Mouse (Mus musculus) CH12.LX (cell line): ENCODE measurements at regions not wholly inside any gene's neighbourhood (a gene's known extent, or its start where the extent isn't known, plus 50 kb on each side); places are given as distances from the start of the nearest gene placed in this dataset.

Source experiments
- CHD2 ChIP-seq: IDR thresholded peaks from 2 replicates; pipeline ENCODE4 v1.6.1; 2011; ENCODE audit warnings: low read length, improper control_type of control experiment
- CTCF ChIP-seq, 2 experiments: IDR thresholded peaks in 1 of 2; conservative IDR thresholded peaks in 1 of 2; 2 replicates each; pipeline ENCODE4 v1.5.1; 2011 to 2012; ENCODE audit warnings: low read depth in 2 of 2, low read length in 2 of 2, improper control_type of control experiment in 1 of 2, inconsistent platforms in 1 of 2, mild to moderate bottlenecking in 1 of 2, moderate library complexity in 1 of 2
- EP300 ChIP-seq: IDR thresholded peaks from 2 replicates; pipeline ENCODE4 v1.6.1; 2011; ENCODE audit warnings: low read length, improper control_type of control experiment
- KAT2A ChIP-seq: IDR thresholded peaks from 2 replicates; pipeline ENCODE4 v1.6.1; 2012; ENCODE audit warnings: low read length, improper control_type of control experiment, inconsistent platforms; ENCODE audit not compliant: insufficient replicate concordance
- MYC ChIP-seq: IDR thresholded peaks from 2 replicates; pipeline ENCODE4 v1.6.1; 2011; ENCODE audit warnings: low read depth, mild to moderate bottlenecking, improper control_type of control experiment, low read length
- NELFE ChIP-seq: IDR thresholded peaks from 2 replicates; pipeline ENCODE4 v1.6.1; 2011; ENCODE audit warnings: low read depth, low read length, improper control_type of control experiment
- NRF1 ChIP-seq: IDR thresholded peaks from 2 replicates; pipeline ENCODE4 v1.6.1; 2014; ENCODE audit warnings: low read depth, mild to moderate bottlenecking, inconsistent platforms, low read length, improper control_type of control experiment, moderate library complexity
- POLR2A ChIP-seq: IDR thresholded peaks from 2 replicates; pipeline ENCODE4 v1.6.1; 2011; ENCODE audit warnings: low read depth, mild to moderate bottlenecking, improper control_type of control experiment, low read length
- POLR2AphosphoS2 ChIP-seq: IDR thresholded peaks from 2 replicates; pipeline ENCODE4 v1.6.1; 2011; ENCODE audit warnings: low read depth, low read length, improper control_type of control experiment
- RAD21 ChIP-seq: IDR thresholded peaks from 2 replicates; pipeline ENCODE4 v1.6.1; 2011; ENCODE audit warnings: low read depth, mild to moderate bottlenecking, low read length, improper control_type of control experiment, moderate library complexity
- TBP ChIP-seq: conservative IDR thresholded peaks from 2 replicates; pipeline ENCODE4 v1.6.1; 2011; ENCODE audit warnings: low read depth, low read length, improper control_type of control experiment
- USF1 ChIP-seq: IDR thresholded peaks from 2 replicates; pipeline ENCODE4 v1.6.1; 2014; ENCODE audit warnings: low read depth, mild to moderate bottlenecking, inconsistent platforms, low read length, improper control_type of control experiment
- ZC3H11A ChIP-seq: IDR thresholded peaks from 2 replicates; pipeline ENCODE4 v1.6.1; 2012; ENCODE audit warnings: low read depth, mild to moderate bottlenecking, inconsistent platforms, low read length, improper control_type of control experiment
- ZKSCAN1 ChIP-seq: IDR thresholded peaks from 2 replicates; pipeline ENCODE4 v1.6.1; 2012; ENCODE audit warnings: low read depth, inconsistent platforms, low read length, improper control_type of control experiment, borderline replicate concordance

DNA sequence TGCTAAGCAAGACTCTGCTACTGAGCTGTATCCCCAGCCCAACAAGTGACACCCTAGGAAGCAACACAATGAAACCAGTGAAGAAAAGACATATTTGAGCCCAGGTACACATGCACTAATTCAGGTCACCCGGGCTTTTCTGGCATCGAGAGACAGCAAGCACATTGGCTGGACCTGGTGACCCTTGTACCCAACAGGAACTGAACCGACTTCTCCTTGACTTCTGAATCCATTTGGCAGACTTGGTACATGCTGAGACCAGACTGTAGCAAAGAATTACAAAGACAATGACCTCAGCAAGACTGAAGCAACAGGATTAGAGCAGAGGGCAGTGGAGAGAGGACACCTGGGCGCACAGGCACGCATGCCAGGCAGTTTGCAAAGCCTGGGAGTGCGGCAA lies 79.1 kb downstream of the Sema4f start:
- TF ChIP-seq EP300 (no peak), POLR2A (no peak), NRF1 (no peak), KAT2A (no peak), ZKSCAN1 (no peak), CTCF (conservative IDR thresholded peaks at IDR 0.05 in 1 of 2, IDR thresholded peaks at IDR 0.05 in 1 of 2; ENCODE audit: low read depth in 2 of 2, low read length in 2 of 2) (no peak), POLR2AphosphoS2 (no peak), MYC (no peak), RAD21 (no peak), ZC3H11A (no peak), TBP (no peak), USF1 (no peak), CHD2 (no peak), NELFE (no peak)
